Mouse (Mus musculus) gastrocnemius, postnatal 10 days (tissue): ENCODE measurements around the gene Ccdc85b. TPM values are rescaled to one million over a fixed set of nuclear protein-coding genes. Genes with fewer than 3 reads are reported as not detected.
A peak's percentile ranks its signal among the peaks of the same experiment; 100 is the strongest.
"Not testable (repeated sequence)": the region's sequence is repeated elsewhere in the genome, so short reads cannot be mapped to it uniquely, and the experiment has no call there.

Experiments used
- DNase-seq: peaks from one replicate; pipeline ENCODE4 v3.0.0; 2021; ENCODE audit warnings: mixed read lengths
- total RNA-seq, 2 experiments: library from RNA; stranded (reverse); gene quantifications; 2 replicates each; pipeline ENCODE4 v1.2.3; 2021

The Ccdc85b gene
- total RNA-seq, 2 experiments from 2014 or later: 8.2 to 9.1 TPM

- DNase-seq: peak; percentile 74
Observed at GRCm38 (mm10) chr19:5424092-5424781, 33.5 kb downstream of the Ccdc85b start.

- no peak for DNase-seq
Observed at GRCm38 (mm10) chr19:5423561-5423960, 34.1 kb downstream of the Ccdc85b start.

- DNase-seq: no peak
Observed at GRCm38 (mm10) chr19:5422895-5423443, 34.7 kb downstream of the Ccdc85b start.

GRCm38 (mm10) chr19:5422267-5422666 is 35.4 kb downstream of the Ccdc85b start:
- no peak for DNase-seq

- DNase-seq: no peak
Observed at GRCm38 (mm10) chr19:5421784-5422183, 35.9 kb downstream of the Ccdc85b start.

GRCm38 (mm10) chr19:5420579-5420978 is 37.1 kb downstream of the Ccdc85b start:
- no peak for DNase-seq

GRCm38 (mm10) chr19:5419630-5420029 is 38.1 kb downstream of the Ccdc85b start:
- DNase-seq: no peak

- no peak for DNase-seq
Observed at GRCm38 (mm10) chr19:5418750-5419466, 38.8 kb downstream of the Ccdc85b start.

- no peak for DNase-seq
Observed at GRCm38 (mm10) chr19:5414534-5414957, 43.1 kb downstream of the Ccdc85b start.

- DNase-seq: no peak
Observed at GRCm38 (mm10) chr19:5413840-5414239, 43.9 kb downstream of the Ccdc85b start.

GRCm38 (mm10) chr19:5411961-5412360 is 45.7 kb downstream of the Ccdc85b start:
- DNase-seq: no peak

GRCm38 (mm10) chr19:5410641-5411040 is 47.1 kb downstream of the Ccdc85b start:
- no peak for DNase-seq

- no peak for DNase-seq
Observed at GRCm38 (mm10) chr19:5409068-5409467, 48.6 kb downstream of the Ccdc85b start.

- DNase-seq: no peak
Observed at GRCm38 (mm10) chr19:5408057-5409001, 49.4 kb downstream of the Ccdc85b start.

- DNase-seq: peak; percentile 59
Observed at GRCm38 (mm10) chr19:5407133-5407532, 50.6 kb downstream of the Ccdc85b start.

- DNase-seq: not testable (repeated sequence)
Observed at GRCm38 (mm10) chr19:5406531-5407126, 51.1 kb downstream of the Ccdc85b start.

- no peak for DNase-seq
Observed at GRCm38 (mm10) chr19:5405924-5406323, 51.8 kb downstream of the Ccdc85b start.
